Mouse (Mus musculus): Measurements from ENCODE around the gene Clcc1. TPM values are rescaled to one million over a fixed set of nuclear protein-coding genes. Genes with fewer than 3 reads are reported as not detected.
"Not testable (repeated sequence)": the region's sequence is repeated elsewhere in the genome, so short reads cannot be mapped to it uniquely, and the experiment has no call there.

The Clcc1 gene
- total RNA-seq (2021), result 10 to 100 TPM; 23.4 to 23.5 TPM
- long read RNA-seq, experiment 1, transcript Clcc1-202 (12 exons, 2,043 nt), result major isoform, 6 of 28 reads
- long read RNA-seq, experiment 1, partial matches to known transcripts, result 4 of 28 reads
- long read RNA-seq, experiment 1, other reads (novel, unspliced or antisense), result 18 of 28 reads
- long read RNA-seq, experiment 2, transcript Clcc1-202 (12 exons, 2,043 nt), result major isoform, 6 of 24 reads
- long read RNA-seq, experiment 2, partial matches to known transcripts, result 2 of 24 reads
- long read RNA-seq, experiment 2, other reads (novel, unspliced or antisense), result 16 of 24 reads

- intact Hi-C loops (cut with DNase I), result no loop called here
These were observed at the start of gene Clcc1 for GRCm38 (mm10) chr3:108653710-108654379. Clcc1 (plus strand) TSS chr3:108653913.

GRCm38 (mm10) chr3:108608906-108609305 lies 44.8 kb upstream of the Clcc1 start:
- DNase-seq (ENCODE audit: low spot score in 2 of 2), result no peak
- intact Hi-C loops (cut with DNase I), result no loop called here

More at GRCm38 (mm10) chr3:108653710-108654379, at the start of gene Clcc1:
- DNase-seq (ENCODE audit: low spot score in 2 of 2), result peak; percentile 96 to 97

GRCm38 (mm10) chr3:108634761-108635160 lies 19.0 kb upstream of the Clcc1 start:
- intact Hi-C loops (cut with DNase I), result no loop called here
- no peak for DNase-seq (ENCODE audit: low spot score in 2 of 2)

GRCm38 (mm10) chr3:108639412-108639811 lies 14.3 kb upstream of the Clcc1 start:
- no peak for DNase-seq (ENCODE audit: low spot score in 2 of 2)

GRCm38 (mm10) chr3:108640998-108641397 lies 12.7 kb upstream of the Clcc1 start:
- intact Hi-C loops (cut with DNase I), result no loop called here

More at GRCm38 (mm10) chr3:108639412-108639811, 14.3 kb upstream of the Clcc1 start:
- intact Hi-C loops (cut with DNase I), result no loop called here

GRCm38 (mm10) chr3:108644856-108645255 lies 8.9 kb upstream of the Clcc1 start:
- DNase-seq (ENCODE audit: low spot score in 2 of 2), result no peak
- intact Hi-C loops (cut with DNase I), result no loop called here

More at GRCm38 (mm10) chr3:108640998-108641397, 12.7 kb upstream of the Clcc1 start:
- no peak for DNase-seq (ENCODE audit: low spot score in 2 of 2)

- intact Hi-C loops (cut with DNase I), result no loop called here
- DNase-seq (ENCODE audit: low spot score in 2 of 2), result peak; percentile 23 to 39
These were observed 7.7 kb upstream of the Clcc1 start for GRCm38 (mm10) chr3:108646036-108646435.

GRCm38 (mm10) chr3:108647681-108648080 lies 6.0 kb upstream of the Clcc1 start:
- intact Hi-C loops (cut with DNase I); DNase-seq (ENCODE audit: low spot score in 2 of 2): not testable (repeated sequence)

- intact Hi-C loops (cut with DNase I), result no loop called here
- DNase-seq (ENCODE audit: low spot score in 2 of 2), result no peak
These were observed 659 bp upstream of the Clcc1 start for GRCm38 (mm10) chr3:108652866-108653642.

GRCm38 (mm10) chr3:108654566-108654965 lies 853 bp downstream of the Clcc1 start:
- DNase-seq (ENCODE audit: low spot score in 2 of 2), result no peak
- intact Hi-C loops (cut with DNase I), result no loop called here

- DNase-seq (ENCODE audit: low spot score in 2 of 2), result no peak
- intact Hi-C loops (cut with DNase I), result no loop called here
These were observed 1.8 kb downstream of the Clcc1 start for GRCm38 (mm10) chr3:108655486-108655885.

- intact Hi-C loops (cut with DNase I), result no loop called here
- no peak for DNase-seq (ENCODE audit: low spot score in 2 of 2)
These were observed 4.9 kb downstream of the Clcc1 start for GRCm38 (mm10) chr3:108658612-108659011.

- intact Hi-C loops (cut with DNase I), result no loop called here
- no peak for DNase-seq (ENCODE audit: low spot score in 2 of 2)
These were observed 7.2 kb downstream of the Clcc1 start for GRCm38 (mm10) chr3:108660941-108661340.

GRCm38 (mm10) chr3:108676616-108677015 lies 22.9 kb downstream of the Clcc1 start:
- DNase-seq (ENCODE audit: low spot score in 2 of 2), result no peak
- intact Hi-C loops (cut with DNase I), result no loop called here

GRCm38 (mm10) chr3:108681004-108681403 lies 27.3 kb downstream of the Clcc1 start:
- no peak for DNase-seq (ENCODE audit: low spot score in 2 of 2)
- intact Hi-C loops (cut with DNase I), result no loop called here

GRCm38 (mm10) chr3:108683597-108683996 lies 29.9 kb downstream of the Clcc1 start:
- intact Hi-C loops (cut with DNase I); DNase-seq (ENCODE audit: low spot score in 2 of 2): not testable (repeated sequence)

GRCm38 (mm10) chr3:108685701-108686100 lies 32.0 kb downstream of the Clcc1 start:
- no peak for DNase-seq (ENCODE audit: low spot score in 2 of 2)
- intact Hi-C loops (cut with DNase I), result no loop called here

- no peak for DNase-seq (ENCODE audit: low spot score in 2 of 2)
- intact Hi-C loops (cut with DNase I), result no loop called here
These were observed 35.3 kb downstream of the Clcc1 start for GRCm38 (mm10) chr3:108689015-108689441.

GRCm38 (mm10) chr3:108689446-108689845 lies 35.7 kb downstream of the Clcc1 start:
- no peak for DNase-seq (ENCODE audit: low spot score in 2 of 2)
- intact Hi-C loops (cut with DNase I), result no loop called here

GRCm38 (mm10) chr3:108689979-108690378 lies 36.3 kb downstream of the Clcc1 start:
- no peak for DNase-seq (ENCODE audit: low spot score in 2 of 2)

More at GRCm38 (mm10) chr3:108689979-108690378, 36.3 kb downstream of the Clcc1 start:
- intact Hi-C loops (cut with DNase I), result no loop called here
